Mouse (Mus musculus) left cerebral cortex, adult 2 months (tissue): Measurements from ENCODE around the gene Orm1. TPM values are rescaled to one million over a fixed set of nuclear protein-coding genes. Genes with fewer than 3 reads are reported as not detected.

Experiments
- DNase-seq, 2 experiments: peaks; one replicate each; pipeline ENCODE4 v3.0.0; 2021 to 2022; ENCODE audit warnings: low spot score in 2 of 2, mixed read lengths in 1 of 2; ENCODE audit errors: extremely low spot score in 1 of 2
- H3K27ac ChIP-seq: fragments of 200-600 bp; 2 replicates; pipeline ENCODE4 v1.8.1; 2022
- H3K4me3 ChIP-seq: fragments of 200-600 bp; 2 replicates; pipeline ENCODE4 v1.8.1; 2022
- CTCF ChIP-seq: fragments of 200-600 bp; IDR thresholded peaks from 2 replicates; pipeline ENCODE4 v1.8.1; 2022; ENCODE audit warnings: antibody characterized with exemption, mild to moderate bottlenecking, moderate library complexity
- intact Hi-C: fragments of 180-260 bp; cut with DNase I; formaldehyde crosslinking; loops from one replicate; pipeline ENCODE4 v1.15.1; 2025
- long read RNA-seq, 2 experiments: library from polyadenylated mRNA; stranded (forward); transcript quantifications; one replicate each; pipeline ENCODE4 v2.0.0; 2021; ENCODE audit warnings: borderline mapping rate in 2 of 2
- total RNA-seq, 2 experiments: library from RNA; stranded (reverse); gene quantifications; 2 replicates each; pipeline ENCODE4 v1.2.3; 2021

Gene Orm1
- total RNA-seq, result not detected
- long read RNA-seq, experiment 1, result 0 reads
- long read RNA-seq, experiment 2, result 0 reads

- no peak for TF ChIP-seq CTCF
- DNase-seq, result no peak
- no peak within 1 kb of the TSS for H3K4me3 ChIP-seq
- intact Hi-C loops, result no loop called here
- H3K27ac ChIP-seq, result no peak within 1 kb of the TSS
Observed at GRCm38 (mm10) chr4:63344295-63344694, at the start of gene Orm1. TSS of gene Orm1 (plus strand) at chr4:63344560.

GRCm38 (mm10) chr4:63295641-63296040 is 48.7 kb upstream of the Orm1 start:
- no peak for TF ChIP-seq CTCF
- Histone ChIP-seq H3K27ac (no peak overlapping the region), H3K4me3 (no peak overlapping the region)
- DNase-seq, result no peak
- intact Hi-C loops, result no loop called here

GRCm38 (mm10) chr4:63296263-63296662 is 48.1 kb upstream of the Orm1 start:
- no peak for TF ChIP-seq CTCF
- Histone ChIP-seq H3K27ac (no peak overlapping the region), H3K4me3 (no peak overlapping the region)
- DNase-seq, result no peak
- intact Hi-C loops, result no loop called here

GRCm38 (mm10) chr4:63296876-63297275 is 47.5 kb upstream of the Orm1 start:
- no peak overlapping the region for H3K27ac ChIP-seq
- intact Hi-C loops, result no loop called here
- H3K4me3 ChIP-seq, result no peak overlapping the region
- DNase-seq, result no peak
- TF ChIP-seq CTCF, result no peak

GRCm38 (mm10) chr4:63298191-63298590 is 46.2 kb upstream of the Orm1 start:
- intact Hi-C loops, result no loop called here
- H3K4me3 ChIP-seq, result no peak overlapping the region
- no peak for TF ChIP-seq CTCF
- no peak for DNase-seq
- H3K27ac ChIP-seq, result no peak overlapping the region

GRCm38 (mm10) chr4:63302641-63303040 is 41.7 kb upstream of the Orm1 start:
- no peak for DNase-seq
- no peak for TF ChIP-seq CTCF
- Histone ChIP-seq H3K4me3 (no peak overlapping the region), H3K27ac (no peak overlapping the region)
- intact Hi-C loops, result no loop called here

- peak; percentile 89 to 93 for DNase-seq
- intact Hi-C loops, result loop anchor here (1.0 kb wide), 3 partner anchors 92 to 148 kb away; no protein-coding TSS in a partner anchor
- TF ChIP-seq CTCF, result peak; percentile 77
- H3K4me3 ChIP-seq, result no peak overlapping the region
- no peak overlapping the region for H3K27ac ChIP-seq
Observed at GRCm38 (mm10) chr4:63307175-63308062, 36.9 kb upstream of the Orm1 start.

- no peak for TF ChIP-seq CTCF
- Histone ChIP-seq H3K27ac (no peak overlapping the region), H3K4me3 (no peak overlapping the region)
- DNase-seq, result no peak
- intact Hi-C loops, result no loop called here
Observed at GRCm38 (mm10) chr4:63308316-63308715, 36.0 kb upstream of the Orm1 start.

- no peak for TF ChIP-seq CTCF
- no peak overlapping the region for H3K4me3 ChIP-seq
- no peak overlapping the region for H3K27ac ChIP-seq
- no peak for DNase-seq
- intact Hi-C loops, result no loop called here
Observed at GRCm38 (mm10) chr4:63310247-63310855, 34.0 kb upstream of the Orm1 start.

GRCm38 (mm10) chr4:63311426-63311825 is 32.9 kb upstream of the Orm1 start:
- Histone ChIP-seq H3K4me3 (no peak overlapping the region), H3K27ac (no peak overlapping the region)
- intact Hi-C loops, result no loop called here
- no peak for DNase-seq
- TF ChIP-seq CTCF, result no peak

- H3K27ac ChIP-seq, result no peak overlapping the region
- H3K4me3 ChIP-seq, result no peak overlapping the region
- TF ChIP-seq CTCF, result no peak
- DNase-seq, result no peak
- intact Hi-C loops, result no loop called here
Observed at GRCm38 (mm10) chr4:63314063-63314462, 30.3 kb upstream of the Orm1 start.

GRCm38 (mm10) chr4:63316076-63316746 is 28.1 kb upstream of the Orm1 start:
- H3K27ac ChIP-seq, result no peak overlapping the region
- peak in 1 of 2 experiments; percentile 29 for DNase-seq
- no peak for TF ChIP-seq CTCF
- no peak overlapping the region for H3K4me3 ChIP-seq
- intact Hi-C loops, result no loop called here
